Mouse (Mus musculus): Measurements from ENCODE around the gene Rhbdf2. TPM values are rescaled to one million over a fixed set of nuclear protein-coding genes. Genes with fewer than 3 reads are reported as not detected.

The Rhbdf2 gene
- total and polyA plus RNA-seq, 2 experiments from 2014 or later = 1.0 to 3.4 TPM

DNA sequence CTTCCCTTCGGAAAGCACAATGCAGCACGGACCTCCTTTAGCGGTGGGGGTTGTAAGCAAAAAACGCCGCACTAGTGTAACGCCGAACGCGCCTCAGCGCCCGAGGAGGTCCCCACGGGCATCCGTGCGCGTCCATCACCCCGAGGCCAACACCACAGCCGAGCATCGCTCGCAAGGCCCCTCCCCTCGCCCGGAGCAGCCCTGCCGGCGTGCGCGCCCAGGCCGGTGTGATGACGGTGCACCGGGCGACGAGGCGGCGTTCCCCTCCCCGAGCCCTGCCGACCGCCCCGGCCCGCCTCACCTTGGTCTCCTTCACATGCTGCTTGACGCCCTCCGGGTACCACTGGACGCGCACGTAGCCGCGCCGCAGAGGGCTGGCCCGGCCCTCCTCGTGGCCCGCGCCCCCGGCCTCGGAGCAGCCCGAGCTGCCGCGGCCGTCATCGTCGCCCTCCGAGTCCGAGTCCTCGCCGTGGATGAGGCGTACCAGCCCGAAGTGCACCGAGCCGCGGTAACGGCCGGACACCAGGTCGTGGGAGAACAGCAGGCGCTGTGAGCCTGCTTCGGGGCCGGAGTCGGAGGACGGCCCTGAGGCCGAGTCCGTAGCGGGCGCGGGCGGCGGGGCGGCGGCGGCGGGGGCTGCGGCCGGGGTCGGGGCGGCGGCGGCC, 46.0 kb downstream of the Rhbdf2 start:
- Histone ChIP-seq H3K36me3 (ENCODE audit: insufficient read depth, low read length) (no peaks in the 10 kb centered on the region), H3K9me3 (ENCODE audit: low read length) (no peaks in the 10 kb centered on the region), H3K4me1 (ENCODE audit: insufficient read depth, low read length) (0 out of 2 replicates have a peak, but pooled peaks cover 7% of the 10 kb centered on the region), H3K9ac (replicated peaks; ENCODE audit: low read length, poor library complexity, severe bottlenecking) (peak overlapping the region; percentile 99), H3K27ac (ENCODE audit: low read depth, low read length) (peak overlapping the region; percentile 87), H3K27me3 (ENCODE audit: insufficient read depth, low read length) (no peaks in the 10 kb centered on the region), H3K4me3 (ENCODE audit: low read depth, low read length) (peak overlapping the region; percentile 88), H3K4me2 (ENCODE audit: low read depth, low read length, poor library complexity, severe bottlenecking) (peak overlapping the region; percentile 65)
- no peak for TF ChIP-seq CTCF (IDR thresholded peaks at IDR 0.05)
- under 1% methylated on average over 60 of the region's 91 CpGs for WGBS
- DNase-seq (ENCODE audit: low spot score) (peak; percentile 36), ATAC-seq (ENCODE audit: low FRiP score) (peak; percentile 70)

DNA sequence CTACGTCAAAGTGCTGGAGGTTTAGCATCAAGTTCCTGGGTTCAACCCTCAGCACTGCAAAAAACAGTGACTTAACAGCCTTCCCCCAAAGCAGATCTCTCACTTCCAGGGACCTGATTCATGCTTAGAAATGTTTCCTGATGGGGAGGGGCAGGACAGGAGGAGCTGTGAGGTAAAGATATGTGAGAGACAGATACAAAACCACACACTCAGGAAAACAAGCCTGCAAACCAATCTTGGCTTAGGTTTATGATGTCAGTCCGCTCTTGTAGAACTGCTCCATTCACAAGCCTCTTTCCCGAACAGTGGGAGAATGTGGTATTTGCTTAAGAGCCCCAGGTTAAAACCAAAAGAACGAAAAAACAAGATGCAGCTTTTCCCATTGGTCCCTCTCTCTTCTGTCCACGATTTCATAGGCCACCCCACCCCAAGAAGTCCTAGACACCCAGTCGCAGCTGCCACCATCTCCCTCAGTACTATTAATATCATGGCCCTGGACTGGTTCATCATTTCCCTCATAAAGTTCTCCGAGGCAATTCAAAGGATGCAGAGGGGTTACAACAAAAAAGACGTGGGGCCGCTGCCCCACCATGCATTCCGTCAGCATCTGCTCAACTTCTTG, 46.7 kb downstream of the Rhbdf2 start:
- Histone ChIP-seq H3K4me3 (ENCODE audit: low read depth, low read length) (peak overlapping the region; percentile 88), H3K27me3 (ENCODE audit: insufficient read depth, low read length) (no peaks in the 10 kb centered on the region), H3K4me2 (ENCODE audit: low read depth, low read length, poor library complexity, severe bottlenecking) (peak overlapping the region; percentile 65), H3K36me3 (ENCODE audit: insufficient read depth, low read length) (no peaks in the 10 kb centered on the region), H3K4me1 (ENCODE audit: insufficient read depth, low read length) (0 out of 2 replicates have a peak, but pooled peaks cover 7% of the 10 kb centered on the region), H3K9ac (replicated peaks; ENCODE audit: low read length, poor library complexity, severe bottlenecking) (peak overlapping the region; percentile 99), H3K27ac (ENCODE audit: low read depth, low read length) (peak overlapping the region; percentile 87), H3K9me3 (ENCODE audit: low read length) (no peaks in the 10 kb centered on the region)
- no peak for TF ChIP-seq CTCF (IDR thresholded peaks at IDR 0.05)
- 16% methylated on average over 10 of the region's 10 CpGs for WGBS
- DNase-seq (ENCODE audit: low spot score) = no peak
- no peak for ATAC-seq (ENCODE audit: low FRiP score)

DNA sequence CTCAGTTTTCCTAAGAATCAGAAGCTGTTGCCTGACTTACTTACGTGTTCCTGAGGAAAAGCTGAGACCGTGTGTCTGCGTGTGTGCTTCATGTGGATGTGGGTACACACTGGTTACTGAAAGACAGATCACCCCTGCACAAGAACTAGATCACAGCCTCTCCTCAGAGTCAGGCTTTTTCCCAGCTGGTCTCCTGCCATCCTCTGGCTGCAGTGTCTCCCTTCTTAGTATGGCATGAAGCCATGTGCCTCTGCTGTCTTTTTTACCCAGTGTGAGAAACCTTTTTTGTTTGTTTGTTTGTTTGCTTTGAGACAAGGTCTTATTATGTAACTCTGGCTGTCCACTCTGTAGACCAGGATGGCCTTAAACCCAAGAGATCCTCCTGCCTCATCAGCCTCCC, 47.5 kb downstream of the Rhbdf2 start:
- DNase-seq (ENCODE audit: low spot score) (peak; percentile 26), ATAC-seq (ENCODE audit: low FRiP score) (no peak)
- Histone ChIP-seq H3K9ac (replicated peaks; ENCODE audit: low read length, poor library complexity, severe bottlenecking) (no peak overlapping the region), H3K27ac (ENCODE audit: low read depth, low read length) (no peak overlapping the region), H3K4me1 (ENCODE audit: insufficient read depth, low read length) (0 out of 2 replicates have a peak, but pooled peaks cover 7% of the 10 kb centered on the region), H3K4me2 (ENCODE audit: low read depth, low read length, poor library complexity, severe bottlenecking) (peak overlapping the region; percentile 65), H3K9me3 (ENCODE audit: low read length) (no peaks in the 10 kb centered on the region), H3K27me3 (ENCODE audit: insufficient read depth, low read length) (no peaks in the 10 kb centered on the region), H3K4me3 (ENCODE audit: low read depth, low read length) (no peak overlapping the region), H3K36me3 (ENCODE audit: insufficient read depth, low read length) (no peaks in the 10 kb centered on the region)
- 94% methylated on average over 3 of the region's 3 CpGs for WGBS
- no peak for TF ChIP-seq CTCF (IDR thresholded peaks at IDR 0.05)

- H3K36me3 ChIP-seq (ENCODE audit: insufficient read depth, low read length) = 0 out of 2 replicates have a peak, but pooled peaks cover 4% of the 10 kb centered on the region
- H3K9me3 ChIP-seq (ENCODE audit: low read length) = no peaks in the 10 kb centered on the region
- no peak overlapping the region for H3K27ac ChIP-seq (ENCODE audit: low read depth, low read length)
- ATAC-seq (ENCODE audit: low FRiP score) (no peak), DNase-seq (ENCODE audit: low spot score) (no peak)
- no peaks in the 10 kb centered on the region for H3K27me3 ChIP-seq (ENCODE audit: insufficient read depth, low read length)
- 86% methylated on average over 2 of the region's 2 CpGs for WGBS
- H3K4me2 ChIP-seq (ENCODE audit: low read depth, low read length, poor library complexity, severe bottlenecking) = no peak overlapping the region
- H3K9ac ChIP-seq (replicated peaks; ENCODE audit: low read length, poor library complexity, severe bottlenecking) = no peak overlapping the region
- TF ChIP-seq CTCF (IDR thresholded peaks at IDR 0.05) = no peak
- no peak overlapping the region for H3K4me3 ChIP-seq (ENCODE audit: low read depth, low read length)
- peaks cover 16% of the 10 kb centered on the region; the same call in 1 of the 2 replicates for H3K4me1 ChIP-seq (ENCODE audit: insufficient read depth, low read length)
Observed at GRCm38 (mm10) chr11:116575396-116575795, 51.4 kb downstream of the Rhbdf2 start.

GRCm38 (mm10) chr11:116574982-116575381, 51.8 kb downstream of the Rhbdf2 start:
- Histone ChIP-seq H3K9me3 (ENCODE audit: low read length) (no peaks in the 10 kb centered on the region), H3K9ac (replicated peaks; ENCODE audit: low read length, poor library complexity, severe bottlenecking) (no peak overlapping the region), H3K36me3 (ENCODE audit: insufficient read depth, low read length) (0 out of 2 replicates have a peak, but pooled peaks cover 4% of the 10 kb centered on the region), H3K27ac (ENCODE audit: low read depth, low read length) (no peak overlapping the region), H3K4me1 (ENCODE audit: insufficient read depth, low read length) (peaks cover 16% of the 10 kb centered on the region; the same call in 1 of the 2 replicates), H3K4me2 (ENCODE audit: low read depth, low read length, poor library complexity, severe bottlenecking) (no peak overlapping the region), H3K27me3 (ENCODE audit: insufficient read depth, low read length) (no peaks in the 10 kb centered on the region), H3K4me3 (ENCODE audit: low read depth, low read length) (no peak overlapping the region)
- WGBS = 65% methylated on average over 6 of the region's 6 CpGs
- TF ChIP-seq CTCF (IDR thresholded peaks at IDR 0.05) = no peak
- no peak for DNase-seq (ENCODE audit: low spot score)
- no peak for ATAC-seq (ENCODE audit: low FRiP score)

GRCm38 (mm10) chr11:116574486-116574885, 52.3 kb downstream of the Rhbdf2 start:
- H3K9me3 ChIP-seq (ENCODE audit: low read length) = no peaks in the 10 kb centered on the region
- no peak overlapping the region for H3K4me3 ChIP-seq (ENCODE audit: low read depth, low read length)

More at GRCm38 (mm10) chr11:116574486-116574885, 52.3 kb downstream of the Rhbdf2 start:
- no peaks in the 10 kb centered on the region for H3K27me3 ChIP-seq (ENCODE audit: insufficient read depth, low read length)
- ATAC-seq (ENCODE audit: low FRiP score) (no peak), DNase-seq (ENCODE audit: low spot score) (no peak)
- no peak overlapping the region for H3K9ac ChIP-seq (replicated peaks; ENCODE audit: low read length, poor library complexity, severe bottlenecking)
- H3K36me3 ChIP-seq (ENCODE audit: insufficient read depth, low read length) = 0 out of 2 replicates have a peak, but pooled peaks cover 4% of the 10 kb centered on the region
- peaks cover 12% of the 10 kb centered on the region; the same call in 1 of the 2 replicates for H3K4me1 ChIP-seq (ENCODE audit: insufficient read depth, low read length)
- no peak overlapping the region for H3K27ac ChIP-seq (ENCODE audit: low read depth, low read length)
- no peak for TF ChIP-seq CTCF (IDR thresholded peaks at IDR 0.05)
- H3K4me2 ChIP-seq (ENCODE audit: low read depth, low read length, poor library complexity, severe bottlenecking) = no peak overlapping the region
- 59% methylated on average over 6 of the region's 6 CpGs for WGBS

All from midbrain, postnatal 0 days (tissue).